Mouse (Mus musculus): ENCODE measurements around the gene Cd47.

Cd47 gene

GRCm38 (mm10) chr16:49914094-49914493, 113.8 kb downstream of the Cd47 start:
- DNase-seq (ENCODE audit: low read depth) = no peak

GRCm38 (mm10) chr16:49915532-49916476, 115.5 kb downstream of the Cd47 start:
- DNase-seq (ENCODE audit: low read depth) = no peak

- no peak for DNase-seq (ENCODE audit: low read depth)
These were observed 119.9 kb downstream of the Cd47 start for GRCm38 (mm10) chr16:49920191-49920590.

GRCm38 (mm10) chr16:49921677-49922076, 121.3 kb downstream of the Cd47 start:
- no peak for DNase-seq (ENCODE audit: low read depth)

- DNase-seq (ENCODE audit: low read depth) = no peak
These were observed 121.8 kb downstream of the Cd47 start for GRCm38 (mm10) chr16:49922098-49922497.

GRCm38 (mm10) chr16:49923720-49924119, 123.4 kb downstream of the Cd47 start:
- DNase-seq (ENCODE audit: low read depth) = no peak

GRCm38 (mm10) chr16:49924941-49925340, 124.6 kb downstream of the Cd47 start:
- no peak for DNase-seq (ENCODE audit: low read depth)

GRCm38 (mm10) chr16:49933274-49933673, 132.9 kb downstream of the Cd47 start:
- DNase-seq (ENCODE audit: low read depth) = no peak

- no peak for DNase-seq (ENCODE audit: low read depth)
These were observed 135.7 kb downstream of the Cd47 start for GRCm38 (mm10) chr16:49936008-49936443.

GRCm38 (mm10) chr16:49936793-49937192, 136.5 kb downstream of the Cd47 start:
- DNase-seq (ENCODE audit: low read depth) = no peak

GRCm38 (mm10) chr16:49937218-49938165, 137.2 kb downstream of the Cd47 start:
- DNase-seq (ENCODE audit: low read depth) = no peak

GRCm38 (mm10) chr16:49938483-49939301, 138.4 kb downstream of the Cd47 start:
- DNase-seq (ENCODE audit: low read depth) = no peak

GRCm38 (mm10) chr16:49939376-49939775, 139.0 kb downstream of the Cd47 start:
- DNase-seq (ENCODE audit: low read depth) = no peak

GRCm38 (mm10) chr16:49940473-49940872, 140.1 kb downstream of the Cd47 start:
- no peak for DNase-seq (ENCODE audit: low read depth)

GRCm38 (mm10) chr16:49941031-49941430, 140.7 kb downstream of the Cd47 start:
- DNase-seq (ENCODE audit: low read depth) = no peak

GRCm38 (mm10) chr16:49943726-49944125, 143.4 kb downstream of the Cd47 start:
- no peak for DNase-seq (ENCODE audit: low read depth)

- DNase-seq (ENCODE audit: low read depth) = no peak
These were observed 144.8 kb downstream of the Cd47 start for GRCm38 (mm10) chr16:49945084-49945483.

GRCm38 (mm10) chr16:49947049-49947448, 146.7 kb downstream of the Cd47 start:
- no peak for DNase-seq (ENCODE audit: low read depth)

GRCm38 (mm10) chr16:49947610-49948009, 147.3 kb downstream of the Cd47 start:
- DNase-seq (ENCODE audit: low read depth) = no peak

GRCm38 (mm10) chr16:49948287-49948686, 148.0 kb downstream of the Cd47 start:
- DNase-seq (ENCODE audit: low read depth) = no peak

- no peak for DNase-seq (ENCODE audit: low read depth)
These were observed 148.9 kb downstream of the Cd47 start for GRCm38 (mm10) chr16:49949261-49949660.

- no peak for DNase-seq (ENCODE audit: low read depth)
These were observed 150.0 kb downstream of the Cd47 start for GRCm38 (mm10) chr16:49950340-49950739.
